Mouse (Mus musculus): Measurements from ENCODE around the gene Mfsd7a.
"Not testable (repeated sequence)": the region's sequence is repeated elsewhere in the genome, so short reads cannot be mapped to it uniquely, and the experiment has no call there.

Mfsd7a gene

DNA sequence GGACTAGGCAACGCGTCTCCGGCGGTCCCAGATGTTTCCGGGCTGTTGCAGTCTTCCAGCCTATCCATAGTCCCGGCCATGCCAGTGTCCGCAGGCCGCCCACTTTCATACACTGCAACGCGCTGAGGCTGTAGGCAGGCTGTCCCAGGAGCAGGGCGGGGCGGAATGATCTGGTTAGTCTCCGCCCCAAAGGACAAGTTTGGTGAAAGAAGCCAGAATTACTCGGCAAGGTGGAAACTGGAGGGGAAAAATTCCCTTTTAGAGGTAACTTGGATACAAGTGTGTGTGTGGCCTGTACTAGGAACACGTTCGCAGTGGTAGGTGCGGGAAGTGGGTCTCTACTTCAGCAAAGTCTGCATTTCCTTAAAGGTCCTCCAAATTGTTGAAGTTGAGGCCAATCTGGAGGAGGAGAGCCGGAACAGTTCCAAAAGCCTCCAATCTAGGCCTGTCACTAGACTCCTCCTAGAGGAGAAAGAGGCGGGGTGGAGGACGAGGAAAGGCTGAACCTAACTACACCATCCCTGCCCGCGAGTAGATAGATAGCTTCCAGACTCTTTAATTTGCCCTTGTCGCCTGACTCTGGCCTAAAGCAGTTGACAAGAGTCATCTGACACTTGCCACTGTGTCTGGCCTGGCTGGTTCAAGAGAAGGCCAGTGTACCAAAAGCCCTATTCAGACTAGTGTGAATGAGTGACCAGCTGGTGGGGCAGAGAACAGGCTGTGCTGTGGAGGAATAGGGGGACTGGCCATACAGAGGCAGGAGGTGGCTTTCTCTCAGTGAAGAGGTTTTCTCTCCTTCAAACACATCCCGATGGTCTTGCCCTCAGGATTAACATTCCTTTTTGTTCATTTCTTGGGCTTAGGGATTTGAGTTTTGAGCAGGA lies at the start of gene Mfsd7a:
Mfsd7a (minus strand) TSS at position 107 of the 884 bp plus-strand sequence.
- no peak for DNase-seq (ENCODE audit: low spot score in 2 of 2)

DNA sequence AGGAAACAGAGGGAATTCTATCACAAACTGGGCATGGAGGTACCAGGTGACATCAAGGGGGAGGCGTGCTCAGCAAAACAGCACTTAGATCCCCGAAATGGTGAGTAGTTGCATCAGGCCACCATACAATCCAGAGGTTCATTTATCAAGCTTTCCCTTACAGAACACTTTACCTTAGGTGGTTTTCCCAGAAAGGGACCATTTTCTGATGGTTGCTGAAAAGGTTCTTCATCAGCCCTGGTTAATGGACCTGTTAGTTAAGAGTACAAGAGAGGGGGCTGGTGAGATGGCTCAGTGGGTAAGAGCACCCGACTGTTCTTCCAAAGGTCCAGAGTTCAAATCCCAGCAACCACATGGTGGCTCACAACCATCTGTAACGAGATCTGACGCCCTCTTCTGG lies 37.5 kb upstream of the Mfsd7a start:
- DNase-seq (ENCODE audit: low spot score in 2 of 2) = not testable (repeated sequence)

DNA sequence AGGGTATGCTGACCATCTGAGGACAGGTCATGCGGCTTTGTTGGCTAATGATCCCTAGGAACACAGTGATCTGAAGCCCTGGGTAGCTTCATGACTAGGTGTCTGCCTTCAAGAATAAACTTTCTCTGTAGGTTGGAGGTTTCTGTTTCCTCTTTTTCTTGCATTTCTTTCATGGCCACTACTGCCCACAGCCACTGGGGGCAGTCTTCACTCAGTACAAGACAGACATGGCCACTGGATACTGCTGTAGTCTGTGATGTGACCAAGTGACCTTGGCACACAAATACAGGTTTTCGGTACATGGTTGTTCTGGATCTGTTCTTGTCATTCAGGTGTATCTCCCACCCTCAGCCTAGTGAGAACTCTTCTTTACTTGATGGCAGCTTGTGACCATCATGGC lies 36.5 kb upstream of the Mfsd7a start:
- DNase-seq (ENCODE audit: low spot score in 2 of 2) = peak in 1 of 2 experiments; percentile 29

- no peak for DNase-seq (ENCODE audit: low spot score in 2 of 2)
Measured at GRCm38 (mm10) chr5:108483006-108483405, 34.3 kb upstream of the Mfsd7a start.

DNA sequence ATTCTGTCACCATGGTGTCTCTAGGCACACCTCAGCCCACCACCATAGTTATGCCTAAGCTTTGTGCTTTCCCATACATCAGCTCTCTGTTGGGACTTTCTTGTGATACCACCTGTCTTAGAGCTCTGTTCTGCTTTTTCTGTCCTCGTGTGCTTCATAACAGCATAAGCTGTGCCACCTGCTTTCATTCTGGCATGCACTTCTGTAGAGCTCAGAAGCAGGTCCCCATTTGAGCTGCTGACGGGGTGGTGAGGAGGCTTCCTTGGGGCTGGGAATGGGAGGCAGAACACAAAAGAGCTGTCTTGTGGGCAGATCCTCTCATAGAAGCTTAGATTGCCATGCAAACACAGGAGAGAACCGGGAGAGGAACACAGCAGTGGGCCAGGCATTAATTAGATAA lies 27.3 kb upstream of the Mfsd7a start:
- DNase-seq (ENCODE audit: low spot score in 2 of 2) = no peak

GRCm38 (mm10) chr5:108473737-108474136 lies 25.0 kb upstream of the Mfsd7a start:
- DNase-seq (ENCODE audit: low spot score in 2 of 2) = no peak

DNA sequence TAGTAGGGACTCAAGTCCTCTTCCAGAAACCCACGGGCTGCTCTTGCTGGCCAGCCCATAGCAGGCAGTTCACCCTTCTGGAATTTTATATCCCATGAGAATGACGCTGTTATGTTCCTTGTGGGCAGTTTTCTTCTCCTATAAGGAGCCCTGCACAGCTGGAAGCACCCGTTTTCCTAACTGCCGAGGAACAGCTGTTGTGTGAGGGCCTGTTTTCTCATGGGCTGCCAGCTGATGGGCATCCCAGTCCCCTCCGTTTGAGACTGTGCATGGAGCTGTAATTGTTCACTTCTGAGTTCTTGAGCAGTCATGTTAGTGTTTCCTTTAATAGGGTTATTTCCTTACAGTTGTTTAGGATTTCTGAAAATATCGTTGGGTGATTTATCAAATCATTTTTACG lies 20.9 kb upstream of the Mfsd7a start:
- DNase-seq (ENCODE audit: low spot score in 2 of 2) = no peak

GRCm38 (mm10) chr5:108466647-108467046 lies 18.0 kb upstream of the Mfsd7a start:
- no peak for DNase-seq (ENCODE audit: low spot score in 2 of 2)

- DNase-seq (ENCODE audit: low spot score in 2 of 2) = no peak
Measured at GRCm38 (mm10) chr5:108465131-108465891, 16.6 kb upstream of the Mfsd7a start.

DNA sequence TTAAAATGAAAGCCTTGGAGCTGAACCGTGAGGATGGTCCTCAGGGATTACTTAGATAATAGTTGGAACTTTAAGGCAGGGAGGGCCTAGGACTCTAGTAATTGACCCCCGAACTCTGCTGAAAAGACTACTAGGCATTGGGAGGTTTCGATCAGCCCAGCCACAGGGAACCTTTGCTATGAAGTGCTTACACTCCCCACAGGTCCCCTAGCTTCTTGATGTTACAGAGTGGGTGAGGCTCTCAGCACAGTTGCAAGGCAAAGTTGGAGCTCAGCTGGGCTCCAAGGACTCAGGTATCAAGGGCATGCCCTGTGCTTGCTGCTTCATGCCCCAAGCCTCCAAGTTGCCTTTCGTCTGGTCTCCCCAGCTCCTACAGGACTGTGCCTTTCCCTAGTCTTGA lies 13.8 kb upstream of the Mfsd7a start:
- no peak for DNase-seq (ENCODE audit: low spot score in 2 of 2)

DNA sequence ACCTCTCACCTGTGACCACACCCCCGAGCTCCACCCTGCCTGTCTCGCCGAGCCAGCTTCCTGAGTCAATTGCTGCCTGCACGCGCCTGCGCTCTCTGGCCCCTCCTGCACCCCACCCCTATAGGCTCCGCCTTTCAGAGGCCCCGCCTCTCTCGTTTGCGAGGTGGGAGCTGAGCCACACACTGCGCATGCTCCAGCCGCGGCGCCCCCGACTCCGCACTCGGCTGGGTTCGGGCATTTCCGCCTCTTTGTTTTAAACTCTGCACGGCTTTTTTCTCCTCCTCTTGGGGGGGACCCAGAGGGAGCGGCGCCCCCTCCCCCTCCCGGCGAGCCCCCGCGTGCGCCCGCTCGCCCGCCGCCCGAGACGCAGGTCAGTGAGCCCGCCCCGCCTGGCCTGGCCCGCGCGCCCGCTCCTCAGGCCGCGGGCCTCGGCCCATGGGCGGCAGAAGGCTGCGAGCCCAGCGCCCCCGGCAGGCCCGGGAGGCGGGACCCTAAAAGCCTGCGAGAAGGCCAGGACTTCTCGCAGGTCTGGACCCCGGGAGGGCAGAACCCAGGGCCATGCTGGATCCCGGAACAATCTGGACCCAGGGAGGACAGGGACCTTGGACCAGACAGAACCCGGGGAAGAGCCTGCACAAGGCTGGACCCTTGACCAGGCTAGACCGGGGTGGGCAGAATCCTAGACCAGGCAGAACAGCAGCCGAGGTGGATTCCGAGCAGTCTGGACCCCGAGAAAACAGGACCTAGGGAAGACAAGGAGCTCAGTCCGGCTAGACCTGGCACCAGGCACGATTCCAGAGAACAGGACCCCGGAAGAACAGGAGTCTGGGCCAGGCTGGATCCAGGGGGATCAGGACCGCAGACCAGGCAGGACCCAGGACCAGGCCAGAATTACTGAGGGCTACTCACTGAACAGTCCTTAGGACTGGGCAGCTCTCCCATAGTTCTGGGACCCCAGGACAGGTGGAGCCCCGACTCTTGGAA lies 12.7 kb upstream of the Mfsd7a start, which contains the start of gene Pcgf3:
Pcgf3 (plus strand) TSS at position 151 of the 984 bp plus-strand sequence.
- peak; percentile 90 to 96 for DNase-seq (ENCODE audit: low spot score in 2 of 2)

DNA sequence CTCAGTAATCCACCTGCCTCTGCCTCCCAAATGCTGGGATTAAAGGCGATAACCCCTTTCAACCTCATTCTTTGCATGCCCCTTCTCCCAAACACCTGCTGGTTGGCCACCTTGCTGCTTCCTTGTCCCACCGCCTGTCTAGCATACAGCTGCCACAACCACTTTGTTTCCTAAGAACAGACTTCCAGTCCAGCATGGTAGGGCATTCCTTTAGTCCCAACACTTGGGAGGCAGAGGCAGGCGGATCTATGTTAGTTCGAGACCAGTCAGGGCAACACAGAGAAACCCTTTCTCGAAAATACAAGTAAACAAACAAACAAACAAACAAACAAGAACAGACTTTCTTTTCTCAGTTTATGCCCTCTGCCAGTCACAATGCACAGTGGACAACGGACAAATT lies 11.8 kb upstream of the Mfsd7a start:
- no peak for DNase-seq (ENCODE audit: low spot score in 2 of 2)

DNA sequence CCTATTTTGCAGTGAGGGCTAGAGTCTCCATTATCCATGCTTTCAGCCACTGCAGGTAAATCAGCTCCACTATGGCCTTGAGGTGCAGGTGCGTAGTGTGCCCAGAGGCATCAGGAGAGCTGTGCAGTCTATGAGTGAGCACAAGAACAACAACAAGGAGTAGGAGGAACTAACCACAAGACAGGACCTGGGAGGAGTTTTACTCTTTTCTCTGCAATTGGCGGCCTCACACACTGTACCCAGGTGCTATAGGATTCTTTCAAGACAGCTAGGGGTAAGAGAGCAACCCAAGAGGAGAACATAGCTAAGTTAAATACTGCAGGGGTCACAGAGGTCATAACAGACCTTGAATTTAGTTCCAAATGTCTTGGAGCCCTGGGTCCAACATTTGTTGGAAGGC lies 10.0 kb upstream of the Mfsd7a start:
- no peak for DNase-seq (ENCODE audit: low spot score in 2 of 2)

DNA sequence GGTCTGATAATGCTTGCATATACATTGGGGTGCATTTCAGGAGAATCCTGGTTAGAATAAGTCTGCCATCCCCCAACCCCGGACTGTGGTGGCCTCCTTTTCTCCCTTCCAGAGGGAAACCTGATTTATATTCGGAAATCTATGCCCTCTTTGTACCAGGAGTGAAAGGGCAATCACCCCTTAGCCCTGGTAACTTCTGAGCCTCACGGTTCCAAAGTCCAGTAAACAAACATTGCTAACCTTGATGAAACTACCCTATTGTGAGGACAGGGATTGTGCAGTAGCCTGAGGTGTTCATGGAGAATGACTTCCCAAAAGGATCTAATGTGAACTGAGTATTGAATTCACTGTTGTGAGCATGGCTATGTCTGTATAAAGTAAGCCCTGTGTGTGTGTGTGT lies 5.4 kb upstream of the Mfsd7a start:
- DNase-seq (ENCODE audit: low spot score in 2 of 2) = no peak

DNA sequence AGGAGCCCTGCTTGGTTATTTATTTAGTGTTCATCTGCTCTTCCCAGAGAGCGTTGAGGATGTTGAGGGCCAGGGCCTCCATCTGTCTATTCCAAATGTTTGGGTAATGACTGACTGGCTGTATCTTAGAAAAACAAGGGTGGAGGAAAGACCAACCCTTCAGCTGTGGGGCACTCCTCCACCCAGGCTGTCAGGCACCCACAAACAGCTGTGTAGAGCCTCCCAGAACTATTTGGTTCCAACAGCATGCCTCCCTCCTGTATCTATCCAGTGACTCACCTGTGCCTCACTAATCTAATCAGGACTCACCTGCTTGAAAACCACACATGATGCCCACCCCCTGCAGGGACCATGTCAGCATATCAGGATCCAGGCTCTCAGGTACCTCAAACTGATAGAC lies 3.7 kb upstream of the Mfsd7a start:
- no peak for DNase-seq (ENCODE audit: low spot score in 2 of 2)

DNA sequence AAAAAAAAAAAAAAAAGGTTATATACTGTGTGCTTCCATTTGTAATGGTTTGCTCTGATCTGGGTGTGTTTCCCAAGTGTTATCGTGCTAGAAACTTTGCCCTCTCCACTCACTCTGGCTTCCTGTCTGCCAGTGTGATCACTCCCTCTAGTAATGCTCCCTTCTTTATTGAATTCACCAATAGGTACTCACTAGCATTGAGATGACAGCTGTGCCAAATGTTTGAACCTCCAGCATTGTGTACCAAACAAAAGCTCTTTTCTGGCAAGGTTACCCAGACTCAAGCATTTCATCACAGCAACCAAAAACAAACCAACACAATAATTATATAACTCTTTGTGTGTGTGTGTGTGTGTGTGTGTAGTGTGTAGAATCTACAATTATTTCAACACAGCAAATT lies 2.9 kb upstream of the Mfsd7a start:
- DNase-seq (ENCODE audit: low spot score in 2 of 2) = no peak

DNA sequence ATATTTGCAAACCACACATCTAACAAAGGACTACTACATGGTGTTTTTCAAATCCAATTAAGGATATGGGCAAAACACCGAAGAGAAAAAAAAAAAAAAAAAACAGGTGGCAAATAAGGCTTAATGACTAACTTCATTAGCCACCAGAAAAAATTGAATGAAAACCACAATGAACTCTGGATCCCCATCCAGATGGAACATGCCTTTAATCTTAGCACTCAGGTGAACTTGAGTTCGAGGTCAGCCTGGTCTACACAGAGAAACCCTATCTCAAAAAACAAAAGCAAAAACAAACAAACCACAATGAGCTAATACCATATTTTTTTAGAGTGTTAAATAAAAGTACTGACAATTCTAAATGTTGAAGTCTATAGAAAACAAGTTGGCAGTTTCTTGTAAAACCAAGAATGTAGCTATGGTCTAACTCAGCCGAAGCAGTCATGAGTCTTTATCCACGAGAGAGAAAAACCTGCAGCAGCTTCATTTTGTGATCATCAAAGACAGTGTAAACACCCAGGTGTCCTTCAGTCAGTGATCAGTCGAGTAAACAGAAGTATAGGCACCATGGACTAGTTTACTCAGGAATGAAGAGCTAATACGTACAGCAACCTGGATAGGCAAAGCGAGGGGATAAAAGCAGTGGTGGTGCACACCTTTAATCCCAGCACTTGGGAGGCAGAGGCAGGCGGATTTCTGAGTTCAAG lies 2.3 kb upstream of the Mfsd7a start:
- DNase-seq (ENCODE audit: low spot score in 2 of 2) = no peak

DNA sequence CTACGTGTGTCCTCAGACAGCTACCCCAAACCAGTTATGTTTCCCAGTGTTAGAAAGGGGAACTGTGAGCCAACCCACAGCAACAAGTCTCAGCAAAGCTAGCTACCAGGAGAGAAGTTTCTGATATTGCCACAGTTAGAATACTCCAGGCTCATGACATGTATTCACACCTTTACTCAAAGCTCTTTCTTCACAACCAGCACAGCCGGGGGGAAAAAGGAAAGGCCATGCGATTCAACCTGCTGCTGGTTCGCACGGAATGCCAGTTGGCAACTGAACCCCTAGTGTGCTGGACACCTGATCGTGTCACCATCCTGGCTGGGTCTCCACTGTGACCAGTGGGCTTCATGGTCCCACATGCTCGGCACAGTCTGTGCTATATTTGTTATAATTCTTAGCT lies 834 bp downstream of the Mfsd7a start:
- DNase-seq (ENCODE audit: low spot score in 2 of 2) = no peak

GRCm38 (mm10) chr5:108446973-108447372 lies 1.7 kb downstream of the Mfsd7a start:
- no peak for DNase-seq (ENCODE audit: low spot score in 2 of 2)

GRCm38 (mm10) chr5:108436101-108436500 lies 12.6 kb downstream of the Mfsd7a start:
- DNase-seq (ENCODE audit: low spot score in 2 of 2) = no peak
